Mouse (Mus musculus) mesoderm, embryonic 11.5 days (tissue): ENCODE results near the gene BC016579.

ENCODE experiments used
- DNase-seq: peaks from one replicate; pipeline ENCODE4 v3.0.0-alpha.2; 2012; ENCODE audit warnings: low read depth, low spot score

The BC016579 gene

DNA sequence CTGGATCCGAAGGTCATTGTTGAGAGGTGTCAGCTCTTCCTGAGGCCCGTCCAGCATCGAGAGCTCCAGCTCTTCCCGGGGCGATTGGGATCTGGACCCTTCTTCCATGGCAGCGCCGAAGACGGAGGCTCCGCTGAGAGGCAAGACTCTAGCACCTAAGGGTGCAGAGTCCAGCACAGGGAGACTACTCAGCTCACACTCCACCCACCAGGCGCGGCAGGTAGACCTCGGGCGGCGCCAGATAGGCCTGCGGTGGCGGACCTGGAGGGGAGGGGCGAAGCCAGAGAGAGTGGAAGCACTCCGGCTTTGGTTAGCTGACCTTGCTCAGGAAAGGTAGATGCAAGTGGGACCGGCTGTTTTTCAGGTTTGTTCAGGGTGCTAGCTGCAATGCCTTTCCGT is at the start of gene BC016579:
TSS of gene BC016579 (minus strand) at position 135 of the 399 bp plus-strand sequence.
- DNase-seq, result no peak

DNA sequence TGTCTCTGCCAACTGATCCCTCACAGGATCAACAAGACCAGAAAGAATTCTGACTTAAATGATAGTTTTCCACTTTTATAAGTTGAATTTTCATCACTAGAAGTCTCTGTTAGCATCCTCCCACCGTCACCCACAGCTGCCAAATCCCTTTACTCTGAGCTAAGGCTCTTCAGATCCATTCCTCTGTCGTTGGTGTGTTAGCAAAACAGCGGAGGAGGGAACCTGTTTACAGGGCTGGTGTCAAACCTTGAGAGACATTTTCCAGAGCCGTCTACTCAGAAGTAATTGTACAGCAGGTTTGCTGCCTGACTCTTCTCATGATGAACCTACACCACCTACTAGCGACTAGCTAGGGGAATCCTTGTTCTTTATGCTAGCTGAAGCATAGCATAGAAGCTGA is 45.4 kb upstream of the BC016579 start:
- no peak for DNase-seq

DNA sequence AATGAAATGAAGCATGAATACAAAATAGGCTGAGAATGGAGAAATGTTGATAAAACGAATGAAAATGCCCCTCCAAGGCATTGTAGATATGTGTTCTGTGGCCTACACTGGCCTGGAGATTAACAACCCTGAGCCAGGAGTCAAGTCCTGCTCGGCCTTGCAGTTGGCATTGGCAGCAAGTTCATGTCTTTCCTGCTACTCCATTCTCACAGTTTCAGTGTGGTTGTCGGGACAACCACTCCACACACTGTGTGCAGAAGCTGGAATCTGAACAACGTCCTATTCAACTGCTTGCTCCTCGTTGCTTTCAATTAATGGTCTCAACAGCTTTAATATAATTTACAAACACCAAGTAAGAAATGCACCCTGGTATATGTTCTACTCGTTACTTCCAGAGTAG is 44.1 kb upstream of the BC016579 start:
- no peak for DNase-seq

DNA sequence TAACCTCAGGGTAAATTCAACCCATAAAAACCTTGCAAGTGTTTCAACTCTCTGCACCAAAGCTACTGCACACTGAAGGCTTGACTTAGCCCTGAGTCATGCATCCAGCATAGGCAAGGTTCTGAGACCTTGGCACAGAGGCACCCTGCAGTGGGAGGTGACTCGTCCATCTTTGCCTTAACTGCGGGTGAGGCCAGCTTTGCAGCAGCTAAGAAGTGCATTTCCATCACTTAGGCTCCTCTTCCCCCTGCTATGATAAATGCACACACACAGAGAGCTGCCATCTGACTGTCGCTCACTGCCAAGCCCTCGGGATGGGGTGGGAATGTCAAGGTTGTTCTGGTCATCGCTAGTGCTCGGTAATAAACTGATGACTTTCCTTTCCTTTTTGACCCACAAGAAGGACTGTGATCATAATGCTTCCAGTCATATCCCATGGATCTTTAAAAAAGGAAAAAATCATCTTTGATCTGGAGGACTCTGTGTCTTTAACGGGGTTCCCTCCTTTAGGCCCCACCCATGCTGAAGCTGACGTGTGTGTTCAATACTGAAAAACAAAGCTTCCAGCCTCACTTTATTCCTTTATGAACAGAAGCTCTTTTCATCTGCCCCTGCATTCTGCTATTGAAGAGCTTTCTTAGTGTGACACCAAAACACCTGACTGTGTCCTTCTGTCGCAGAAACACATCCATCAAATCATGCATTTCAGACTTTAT is 41.7 kb upstream of the BC016579 start:
- DNase-seq, result no peak

DNA sequence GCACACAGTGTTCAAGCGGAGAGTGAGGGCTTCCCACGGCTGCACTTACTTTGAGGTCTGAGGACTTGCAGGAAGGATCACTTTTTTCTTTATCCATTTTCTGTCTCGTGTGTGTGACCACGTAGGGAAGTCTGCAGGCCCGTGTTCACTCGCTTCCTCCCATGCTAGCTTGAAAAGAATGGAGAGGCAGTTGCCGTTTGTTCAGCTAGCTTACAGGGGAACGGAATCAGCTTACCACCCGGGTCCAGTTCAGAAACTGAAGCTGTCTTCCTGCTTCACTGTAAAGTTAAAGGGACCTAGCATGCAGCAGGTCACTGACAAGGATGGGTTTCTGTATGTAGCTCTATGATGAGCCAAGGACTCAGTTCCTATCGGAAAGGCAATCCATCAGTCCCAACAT is 39.7 kb upstream of the BC016579 start, which contains the start of gene Tmprss7:
TSS of gene Tmprss7 (minus strand) at position 101 of the 400 bp plus-strand sequence.
- DNase-seq, result no peak

DNA sequence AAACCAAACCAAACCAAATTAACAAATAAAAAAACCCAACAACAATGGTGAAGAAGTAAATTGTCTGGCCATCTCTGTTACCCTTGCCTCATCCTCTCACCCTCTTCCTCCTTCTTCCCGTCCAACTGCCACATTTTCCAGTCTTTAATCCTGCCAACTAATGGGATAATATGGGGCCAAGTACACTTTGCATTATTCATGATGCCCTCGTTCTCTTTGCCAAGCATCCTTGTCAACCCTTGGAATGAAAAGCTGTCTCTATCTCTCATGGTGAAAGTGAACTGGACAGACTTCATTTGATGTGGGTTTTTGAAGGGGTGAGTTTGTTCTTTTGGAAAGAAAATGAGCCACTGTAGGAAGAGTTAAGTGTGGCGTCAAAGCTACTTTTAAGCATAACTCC is 39.0 kb upstream of the BC016579 start:
- DNase-seq, result no peak

DNA sequence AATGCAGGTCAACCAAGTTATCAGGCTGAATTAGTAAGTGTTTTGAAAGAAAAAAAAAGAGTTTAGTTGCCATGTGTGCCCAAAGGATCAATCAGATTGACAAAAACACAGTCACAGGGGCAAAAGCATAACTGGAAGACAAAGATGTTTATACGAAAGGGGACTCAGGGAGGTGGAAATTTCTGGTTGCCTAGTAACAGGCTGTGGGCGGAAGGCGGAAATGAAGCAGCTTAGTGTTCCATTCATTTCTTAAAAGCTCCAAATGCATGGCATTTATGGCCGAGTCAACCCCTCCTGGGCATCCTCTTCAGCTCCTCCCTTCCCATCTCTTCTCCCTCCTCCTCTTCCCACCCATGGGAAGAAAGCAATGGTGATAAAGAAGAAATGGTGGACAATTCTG is 36.3 kb upstream of the BC016579 start:
- peak; percentile 37 for DNase-seq

DNA sequence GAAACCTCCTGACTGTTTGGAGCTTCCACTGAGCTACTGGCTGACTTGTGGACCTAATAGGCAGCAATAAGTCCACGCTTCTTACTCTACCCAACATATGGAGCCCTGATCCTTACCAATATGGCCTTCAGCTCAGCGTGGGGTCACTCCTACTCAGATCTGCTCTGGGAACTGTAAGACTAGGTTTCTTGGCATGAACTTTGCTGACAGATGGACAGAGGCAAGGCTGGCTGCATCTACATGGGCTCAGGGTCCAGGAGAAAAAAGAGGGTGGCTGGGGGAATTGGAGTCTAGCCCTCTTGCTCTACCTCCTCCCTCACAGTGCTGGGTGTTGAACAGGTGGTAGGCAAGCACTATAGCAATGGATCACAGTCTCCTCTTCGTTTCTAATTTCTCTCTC is 33.0 kb upstream of the BC016579 start:
- DNase-seq, result no peak

DNA sequence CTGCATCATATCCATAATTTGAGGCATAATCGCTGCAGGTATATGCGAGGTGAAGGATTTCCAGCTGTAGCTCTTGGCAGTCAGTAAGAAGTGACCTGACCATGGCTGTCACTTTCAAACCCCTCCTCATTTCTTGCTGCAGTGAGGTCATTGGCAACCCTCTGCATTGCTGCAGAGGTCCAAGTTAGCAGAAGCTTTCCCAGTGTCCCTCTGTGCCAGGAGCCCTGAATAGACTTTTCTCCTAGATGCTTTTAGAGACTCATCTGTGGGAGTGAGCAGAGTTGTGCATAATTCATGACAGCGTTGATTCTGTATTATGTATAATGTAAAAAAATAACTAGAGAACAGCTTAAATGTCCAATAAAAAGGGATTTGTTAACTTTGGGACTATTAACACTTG is 31.4 kb upstream of the BC016579 start:
- no peak for DNase-seq

DNA sequence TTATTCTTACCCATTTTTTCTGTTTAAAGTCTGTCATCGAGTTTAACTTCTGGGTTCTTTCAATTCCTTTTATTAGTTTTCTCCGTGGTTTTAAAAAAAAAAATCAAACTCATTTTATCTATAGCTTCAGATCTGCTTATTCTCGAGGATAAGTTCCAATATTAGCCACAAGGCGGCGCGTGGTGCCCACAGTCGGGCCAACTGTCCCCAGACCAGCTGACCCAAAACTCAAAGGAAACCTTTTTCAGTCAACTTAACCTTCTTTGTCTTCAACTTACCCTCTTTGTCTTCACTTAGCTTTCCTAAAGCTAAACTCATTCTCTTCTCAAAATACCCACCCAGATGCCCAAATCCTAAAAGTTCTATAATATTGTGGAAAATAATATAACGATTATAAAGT is 30.9 kb upstream of the BC016579 start:
- peak; percentile 66 for DNase-seq

DNA sequence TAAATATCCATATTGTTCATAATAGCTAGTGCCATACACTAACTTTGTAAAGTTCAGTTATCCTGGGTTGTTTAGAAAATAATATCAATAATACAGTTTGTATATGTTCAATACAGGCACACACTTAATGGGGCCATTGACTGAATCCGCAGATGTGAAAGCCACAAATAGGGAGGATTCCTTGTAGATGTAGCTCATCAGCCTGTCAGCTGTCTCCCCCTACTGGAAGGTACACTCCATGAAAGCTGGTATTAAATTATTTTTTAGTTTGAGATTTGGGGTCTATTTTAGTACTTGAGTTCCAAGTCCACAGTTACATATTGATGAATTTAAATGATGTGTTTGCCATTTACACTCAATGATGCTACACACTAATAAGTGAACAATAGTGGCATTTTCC is 22.6 kb upstream of the BC016579 start:
- DNase-seq, result peak; percentile 18

DNA sequence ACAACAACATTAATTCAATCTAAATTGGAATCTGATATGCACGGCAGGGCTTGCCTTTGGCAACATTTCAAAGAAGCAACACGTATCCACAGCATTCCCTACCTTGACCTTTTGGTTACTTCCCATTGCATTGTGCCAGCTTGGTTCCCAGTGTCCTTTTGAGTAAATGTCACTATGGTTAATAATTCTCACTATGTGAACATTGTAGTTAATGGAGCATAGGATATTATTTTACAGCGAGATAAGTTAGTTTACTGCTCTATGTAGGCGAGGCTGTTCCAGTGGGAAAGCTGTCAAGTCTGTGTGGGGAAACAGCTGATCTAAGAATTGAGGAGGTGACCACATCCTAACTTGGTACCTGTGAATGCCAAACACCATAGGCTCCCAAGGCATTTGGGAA is 16.1 kb upstream of the BC016579 start:
- DNase-seq, result no peak

DNA sequence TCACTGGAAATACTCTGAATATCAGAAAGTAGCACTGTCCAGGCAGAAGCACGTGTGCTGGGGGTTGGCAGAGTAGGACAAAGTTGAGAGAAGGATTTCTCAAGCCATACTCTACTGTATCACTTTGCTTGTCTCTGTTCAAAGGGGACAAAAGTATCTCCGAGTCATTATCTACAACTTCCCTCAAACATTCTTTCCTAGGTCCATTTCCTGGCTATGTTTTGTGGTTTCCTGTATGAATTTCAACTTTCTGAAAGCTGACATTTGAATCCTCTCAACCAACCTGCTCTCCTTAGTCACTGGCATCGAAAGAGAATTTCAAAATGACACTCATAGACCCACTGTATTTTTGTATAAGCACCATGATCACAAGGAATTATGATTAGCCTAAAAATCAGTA is 14.3 kb upstream of the BC016579 start:
- no peak for DNase-seq

DNA sequence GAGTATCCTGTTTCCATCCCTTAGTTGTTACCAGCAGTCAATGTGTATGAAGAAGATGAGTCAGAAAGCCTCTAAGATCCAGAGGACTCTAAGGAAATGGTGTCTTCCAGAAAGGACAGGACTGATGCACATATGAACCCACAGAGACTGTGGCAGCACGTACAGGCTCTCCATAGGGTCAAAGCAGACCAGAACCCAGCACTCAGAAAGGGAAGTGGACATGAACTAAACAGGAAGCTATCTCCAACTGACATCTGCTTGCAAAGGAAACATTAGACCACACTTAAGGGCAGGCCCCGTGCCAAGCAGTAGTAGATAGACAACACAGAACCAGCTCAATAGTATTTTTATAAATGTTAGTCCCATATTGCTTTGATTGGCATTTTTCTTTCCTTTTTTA is 12.3 kb upstream of the BC016579 start:
- no peak for DNase-seq

DNA sequence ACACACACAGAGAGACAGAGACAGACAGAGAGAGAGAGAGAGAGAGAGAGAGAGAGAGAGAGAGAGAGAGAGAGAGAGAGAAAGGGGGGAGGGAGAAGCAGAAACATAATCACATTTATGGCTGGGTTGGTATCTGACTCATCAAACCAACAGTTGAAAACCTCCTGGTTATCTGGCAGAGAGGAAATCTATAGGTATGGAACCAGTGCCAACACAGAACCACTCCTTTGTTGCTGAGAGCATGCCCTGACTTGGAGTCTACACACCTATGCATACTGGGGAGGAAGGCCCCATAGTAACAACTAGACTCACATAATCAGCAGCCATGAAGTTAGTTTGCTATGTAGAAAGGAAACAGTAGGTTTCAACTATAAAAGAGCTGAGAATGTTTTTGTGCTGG is 8.5 kb upstream of the BC016579 start:
- DNase-seq, result no peak

DNA sequence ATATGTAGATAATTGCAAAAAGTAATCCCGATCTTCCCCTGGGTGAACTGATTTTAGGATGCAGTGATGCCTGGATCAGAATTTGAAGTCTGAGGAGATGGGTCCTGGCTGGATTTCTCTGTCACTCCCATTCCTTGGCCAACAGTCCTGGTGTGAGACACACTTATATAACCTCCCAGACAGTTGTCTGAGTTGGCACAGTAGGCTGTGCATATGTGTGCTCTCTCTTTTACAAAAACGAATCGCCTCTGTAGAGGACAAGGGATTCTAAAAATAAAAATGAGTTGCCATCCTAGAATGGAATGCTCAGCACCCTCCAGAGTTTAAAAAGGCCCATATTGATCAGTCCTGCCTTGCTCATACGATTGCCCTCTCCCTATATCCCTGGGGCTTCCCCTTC is 5.7 kb upstream of the BC016579 start:
- DNase-seq, result no peak

DNA sequence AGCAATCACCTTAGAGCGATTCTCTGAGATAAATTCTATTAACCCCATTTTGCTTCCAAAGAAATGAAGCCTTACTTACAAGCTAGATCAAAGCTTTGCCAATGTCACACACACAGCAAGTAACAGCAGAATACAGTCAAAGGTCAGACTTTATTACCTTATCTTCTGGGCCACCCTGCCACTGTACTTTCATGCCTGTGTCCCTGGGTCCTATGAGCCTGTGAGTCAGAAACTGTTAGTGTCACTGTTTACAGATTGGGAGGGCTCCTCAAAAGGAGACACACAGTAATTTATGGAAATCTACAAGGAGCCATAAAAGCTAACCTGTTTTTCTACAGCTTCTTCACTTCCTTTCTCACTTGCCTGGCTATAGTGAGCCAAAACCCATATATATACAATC is 4.4 kb upstream of the BC016579 start:
- no peak for DNase-seq

DNA sequence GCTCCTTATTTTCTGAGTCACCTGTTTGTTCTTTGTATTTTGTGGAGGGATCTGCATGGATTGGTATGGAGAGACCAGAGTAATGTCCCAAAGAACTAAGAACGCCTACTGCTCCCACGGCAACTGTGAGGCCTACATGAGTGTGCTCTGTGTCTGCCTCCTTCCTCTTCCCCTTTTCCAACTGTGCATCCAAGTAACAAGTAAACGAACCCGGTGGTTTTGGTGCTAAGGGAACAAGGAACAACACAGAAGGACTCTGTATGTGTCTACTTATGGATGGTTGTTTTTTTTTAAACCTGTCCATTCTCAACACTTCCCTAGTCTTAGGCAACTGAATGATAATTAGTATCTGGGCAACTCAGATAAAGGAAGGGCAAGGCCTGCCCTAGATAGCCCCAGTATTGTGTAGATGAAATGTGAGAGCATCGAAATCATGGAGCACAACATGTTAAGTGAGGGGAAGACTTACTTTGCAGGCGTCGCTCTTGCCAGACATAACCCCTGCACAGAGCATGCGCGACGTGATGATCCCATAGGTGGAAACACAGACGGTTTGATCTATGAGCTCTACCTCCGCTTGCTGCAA is 3.8 kb upstream of the BC016579 start:
- DNase-seq, result no peak

DNA sequence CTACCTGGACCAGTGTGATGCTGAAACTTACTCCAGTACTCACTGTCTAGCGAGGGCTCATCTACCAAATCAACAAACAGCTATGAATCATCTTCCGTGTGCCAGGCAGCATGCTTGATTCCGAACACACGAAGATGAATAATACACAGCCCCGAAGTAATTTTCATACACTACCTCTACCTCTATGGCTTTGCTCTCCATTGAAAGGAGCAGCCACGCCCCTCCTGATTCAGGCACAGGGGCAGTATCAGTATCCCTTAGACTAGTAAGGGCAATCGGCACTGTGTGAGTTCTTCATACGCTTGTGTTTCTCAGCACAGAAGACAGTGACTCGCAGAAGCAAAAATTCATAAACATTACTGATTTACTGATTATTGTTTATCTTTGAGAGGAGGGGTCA is 597 bp upstream of the BC016579 start:
- no peak for DNase-seq

DNA sequence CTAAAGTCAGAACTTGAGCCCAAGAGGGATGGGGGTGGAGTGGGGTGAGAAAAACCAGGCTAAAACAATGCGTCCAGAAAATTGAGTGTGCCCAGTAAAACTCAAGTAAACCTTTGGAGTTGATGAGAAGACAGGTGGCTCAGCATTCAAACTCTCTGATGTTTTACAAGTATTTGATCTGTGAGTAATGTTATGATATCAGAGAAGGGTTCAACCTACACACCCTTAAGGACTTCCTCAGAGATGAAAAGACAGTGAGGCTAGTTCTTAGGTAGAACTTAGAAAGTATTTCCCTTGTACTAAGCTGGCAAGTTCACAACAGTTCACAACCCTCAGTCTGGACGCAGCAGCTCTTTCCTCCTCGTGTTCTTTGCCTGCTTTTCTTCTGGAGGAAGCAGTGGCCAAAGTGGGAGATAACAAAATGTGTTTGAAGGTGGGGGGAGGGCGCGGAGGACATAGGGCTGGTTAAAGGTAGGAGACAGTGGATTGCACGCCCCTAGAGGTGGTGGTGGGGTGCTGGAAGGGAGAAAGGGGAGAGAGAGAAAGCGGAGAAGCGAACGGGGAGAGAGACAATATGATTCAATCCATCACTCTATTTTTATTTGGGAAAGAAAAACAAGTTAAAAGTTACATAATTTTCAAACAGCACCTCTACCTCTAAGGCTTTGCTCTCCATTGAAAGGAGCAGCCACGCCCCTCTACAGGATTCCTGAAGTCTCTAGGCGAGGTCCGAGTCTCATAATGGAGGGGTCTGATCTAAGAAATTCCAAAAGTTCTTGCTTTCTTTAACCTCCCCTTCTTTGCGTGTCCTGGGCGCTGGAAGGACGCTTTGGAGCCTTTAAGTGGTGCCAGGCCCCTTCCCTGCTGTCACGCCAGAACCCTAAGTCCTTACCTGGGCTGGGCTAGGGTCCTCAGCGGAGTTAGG is 597 bp downstream of the BC016579 start:
- no peak for DNase-seq

DNA sequence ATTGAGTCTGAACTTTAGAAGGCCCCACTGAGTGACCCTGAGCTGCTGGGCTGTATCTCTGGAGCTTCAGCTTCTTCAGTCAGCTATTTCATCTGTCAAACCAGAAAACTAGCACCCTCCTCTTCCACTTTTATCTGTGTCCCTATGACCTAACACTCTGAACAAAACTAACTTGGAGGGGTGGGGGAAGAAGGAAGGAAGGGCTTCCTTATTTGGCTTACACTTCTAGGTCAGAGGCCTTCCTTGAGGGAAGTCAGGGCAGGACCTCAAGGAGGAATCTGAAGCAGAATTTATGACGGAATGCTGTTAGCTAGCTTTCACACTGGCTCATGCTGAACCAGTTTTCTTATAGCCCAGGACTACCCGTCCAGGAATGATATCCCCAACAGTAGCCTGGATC is 2.4 kb downstream of the BC016579 start:
- DNase-seq, result no peak

DNA sequence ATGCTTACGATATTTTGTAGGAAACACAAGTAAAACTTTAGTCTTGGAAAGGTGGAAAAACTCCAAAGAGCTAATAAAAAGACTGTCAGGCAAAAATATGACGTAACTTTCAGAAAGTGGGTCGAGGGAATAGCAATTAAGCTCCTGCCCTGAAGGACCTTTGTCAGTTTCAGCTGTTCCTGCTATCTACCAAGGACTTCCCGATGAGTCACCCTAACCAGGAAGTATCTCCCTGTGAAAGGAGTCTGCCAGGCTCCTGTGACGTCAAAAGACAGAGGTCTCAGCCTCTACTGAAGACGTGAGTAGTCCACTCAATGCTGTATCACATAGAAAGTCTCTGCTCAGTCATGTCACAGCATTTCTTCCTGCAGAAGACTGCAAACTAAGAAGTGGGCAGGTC is 9.5 kb downstream of the BC016579 start:
- no peak for DNase-seq

DNA sequence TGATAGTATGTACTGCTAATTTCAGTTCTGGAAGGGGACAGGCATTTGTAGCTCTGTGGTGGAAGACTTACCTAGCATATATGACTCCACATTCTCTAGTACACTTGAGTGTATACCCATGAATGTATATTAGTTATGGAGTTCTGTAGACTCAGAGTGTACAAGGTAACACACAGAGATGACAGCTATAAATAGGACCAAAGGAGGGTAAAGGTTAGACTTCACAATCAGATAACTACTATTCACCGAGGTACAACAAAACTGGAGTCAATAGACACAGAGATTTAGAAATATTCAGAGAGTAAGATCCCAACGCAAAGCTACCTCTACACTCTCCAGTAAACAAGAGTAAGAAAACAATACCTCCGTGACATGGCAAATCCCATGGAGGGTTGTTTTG is 9.9 kb downstream of the BC016579 start:
- DNase-seq, result no peak
